Mouse (Mus musculus): Measurements from ENCODE around the gene Pdzrn3. TPM values are rescaled to one million over a fixed set of nuclear protein-coding genes. Genes with fewer than 3 reads are reported as not detected.

Gene Pdzrn3
- total and polyA plus RNA-seq, 2 experiments from 2014 or later = 10.7 to 29.1 TPM

DNA sequence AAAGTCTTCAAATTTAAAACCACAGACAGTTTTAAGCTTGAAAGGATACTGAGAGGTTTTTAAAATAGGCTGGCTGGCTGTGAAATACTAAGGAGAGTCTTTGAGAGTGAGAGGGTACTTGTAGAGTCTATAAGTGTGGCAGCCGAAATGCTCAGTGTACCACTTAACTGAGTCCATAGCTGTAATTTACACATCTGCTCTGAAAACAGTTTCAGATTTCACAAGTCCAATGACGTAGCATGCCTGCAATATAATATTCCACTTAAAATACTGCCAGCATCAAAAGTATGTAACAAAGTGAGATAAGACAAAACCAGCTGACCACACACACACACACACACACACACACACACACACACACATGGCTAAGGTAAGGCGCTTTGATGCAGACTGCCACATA, 101.9 kb downstream of the Pdzrn3 start:
- WGBS = 92% methylated on average over 3 of the region's 3 CpGs

DNA sequence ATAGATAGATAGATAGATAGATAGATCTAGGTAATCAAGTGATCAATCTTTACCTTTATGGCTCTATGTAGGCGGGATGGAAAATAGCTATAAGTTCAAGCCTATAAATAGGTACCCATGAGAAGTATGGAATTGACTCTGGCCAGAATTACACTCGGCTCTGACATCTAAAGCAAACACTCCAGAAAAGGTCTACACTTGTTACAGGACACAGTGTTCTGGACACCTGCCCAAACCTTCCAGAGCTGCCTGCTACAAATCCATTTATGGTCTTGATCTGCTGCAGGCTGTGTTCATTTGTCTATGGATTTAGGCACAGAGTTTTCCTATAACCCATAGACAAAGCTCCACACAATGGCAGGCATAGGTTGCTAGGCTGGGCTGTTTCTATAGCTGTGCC, 102.9 kb downstream of the Pdzrn3 start:
- Histone ChIP-seq H3K4me1 (ENCODE audit: insufficient read depth) (no peaks in the 10 kb centered on the region), H3K4me3 (ENCODE audit: low read depth, low read length) (no peak overlapping the region), H3K4me2 (ENCODE audit: low read depth) (no peak overlapping the region), H3K27me3 (ENCODE audit: insufficient read depth, low read length) (no peaks in the 10 kb centered on the region; the same call in 1 of the 2 replicates), H3K36me3 (ENCODE audit: insufficient read depth) (no peaks in the 10 kb centered on the region), H3K9ac (no peak overlapping the region), H3K9me3 (ENCODE audit: low read length) (no peaks in the 10 kb centered on the region), H3K27ac (ENCODE audit: low read depth, low read length) (no peak overlapping the region)
- TF ChIP-seq CTCF (IDR thresholded peaks at IDR 0.05; ENCODE audit: low read depth) = no peak
- ATAC-seq (no peak), DNase-seq (no peak)
- 88% methylated on average over 2 of the region's 2 CpGs for WGBS

More for the DNA sequence above, 101.9 kb downstream of the Pdzrn3 start:
- Histone ChIP-seq H3K4me2 (ENCODE audit: low read depth) (no peak overlapping the region), H3K27me3 (ENCODE audit: insufficient read depth, low read length) (no peaks in the 10 kb centered on the region; the same call in 1 of the 2 replicates), H3K4me1 (ENCODE audit: insufficient read depth) (no peaks in the 10 kb centered on the region), H3K9me3 (ENCODE audit: low read length) (no peaks in the 10 kb centered on the region), H3K27ac (ENCODE audit: low read depth, low read length) (no peak overlapping the region), H3K4me3 (ENCODE audit: low read depth, low read length) (no peak overlapping the region), H3K9ac (no peak overlapping the region), H3K36me3 (ENCODE audit: insufficient read depth) (no peaks in the 10 kb centered on the region)
- DNase-seq (no peak), ATAC-seq (no peak)
- TF ChIP-seq CTCF (IDR thresholded peaks at IDR 0.05; ENCODE audit: low read depth) = no peak

DNA sequence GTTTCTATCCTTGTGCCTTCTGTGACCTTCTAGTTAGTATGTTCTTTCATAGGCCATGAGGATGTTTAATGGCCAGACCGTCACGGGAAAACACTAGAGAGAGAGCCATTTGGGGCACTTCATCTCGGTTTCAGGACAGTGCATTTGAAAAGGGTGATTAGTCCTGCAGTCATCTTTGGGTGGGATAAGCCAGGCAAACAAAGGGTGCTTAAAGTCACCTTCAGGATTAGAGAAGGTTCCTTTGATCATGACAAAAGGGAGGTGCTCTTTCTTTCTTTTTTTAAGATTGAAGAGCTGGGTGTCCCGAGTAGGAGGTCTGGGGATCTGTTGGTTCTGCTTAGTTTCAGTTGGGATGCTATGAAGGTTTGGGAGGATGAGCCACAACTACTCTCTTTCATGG, 105.4 kb downstream of the Pdzrn3 start:
- Histone ChIP-seq H3K9me3 (ENCODE audit: low read length) (no peaks in the 10 kb centered on the region), H3K4me1 (ENCODE audit: insufficient read depth) (no peaks in the 10 kb centered on the region), H3K27me3 (ENCODE audit: insufficient read depth, low read length) (no peaks in the 10 kb centered on the region; the same call in 1 of the 2 replicates), H3K9ac (no peak overlapping the region), H3K4me2 (ENCODE audit: low read depth) (no peak overlapping the region), H3K36me3 (ENCODE audit: insufficient read depth) (no peaks in the 10 kb centered on the region), H3K27ac (ENCODE audit: low read depth, low read length) (no peak overlapping the region), H3K4me3 (ENCODE audit: low read depth, low read length) (no peak overlapping the region)
- DNase-seq (no peak), ATAC-seq (no peak)
- no peak for TF ChIP-seq CTCF (IDR thresholded peaks at IDR 0.05; ENCODE audit: low read depth)
- WGBS = 32% methylated on average over 4 of the region's 4 CpGs

DNA sequence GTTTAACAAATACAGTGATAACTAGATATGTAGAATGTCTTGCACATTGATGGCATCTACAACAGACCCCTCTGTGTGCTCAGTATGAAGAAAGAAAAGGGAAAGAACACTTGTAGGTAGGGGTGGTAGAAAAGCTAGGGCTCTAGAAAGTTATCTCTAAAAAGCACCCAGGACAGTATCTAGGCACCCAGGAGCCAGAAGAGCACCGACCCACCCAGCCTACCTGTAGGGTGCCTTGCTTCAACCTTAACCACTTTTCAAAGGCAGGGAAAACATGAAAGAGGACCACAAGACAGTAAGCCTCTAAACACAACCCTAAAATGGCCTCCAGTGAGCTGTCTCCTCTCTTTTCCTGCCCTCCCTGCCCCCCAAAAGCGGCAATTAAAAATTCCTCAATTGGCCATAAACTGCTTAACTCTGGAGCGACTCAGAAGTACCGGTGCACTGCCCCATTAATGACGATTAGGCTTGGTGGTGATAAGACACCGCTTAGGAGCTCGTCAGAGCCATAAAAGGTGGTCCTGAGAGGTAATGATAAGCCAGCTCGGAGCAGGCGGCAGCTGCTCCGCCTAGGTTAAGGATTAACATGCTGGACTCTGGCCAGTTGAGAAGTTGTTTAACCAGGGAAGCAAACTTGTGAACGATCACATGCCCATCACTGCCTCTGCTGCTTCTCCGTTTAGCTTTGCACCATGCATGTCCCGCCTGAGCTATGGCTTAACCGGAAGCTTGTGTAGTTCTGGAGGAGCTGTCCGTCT, 106.1 kb downstream of the Pdzrn3 start:
- H3K4me3 ChIP-seq (ENCODE audit: low read depth, low read length) = no peak overlapping the region
- TF ChIP-seq CTCF (IDR thresholded peaks at IDR 0.05; ENCODE audit: low read depth) = no peak
- H3K4me1 ChIP-seq (ENCODE audit: insufficient read depth) = no peaks in the 10 kb centered on the region
- H3K9me3 ChIP-seq (ENCODE audit: low read length) = no peaks in the 10 kb centered on the region
- H3K4me2 ChIP-seq (ENCODE audit: low read depth) = no peak overlapping the region
- WGBS = 43% methylated on average over 15 of the region's 15 CpGs
- no peak overlapping the region for H3K9ac ChIP-seq
- H3K36me3 ChIP-seq (ENCODE audit: insufficient read depth) = no peaks in the 10 kb centered on the region
- DNase-seq (no peak), ATAC-seq (no peak)
- H3K27ac ChIP-seq (ENCODE audit: low read depth, low read length) = no peak overlapping the region
- H3K27me3 ChIP-seq (ENCODE audit: insufficient read depth, low read length) = no peaks in the 10 kb centered on the region; the same call in 1 of the 2 replicates

DNA sequence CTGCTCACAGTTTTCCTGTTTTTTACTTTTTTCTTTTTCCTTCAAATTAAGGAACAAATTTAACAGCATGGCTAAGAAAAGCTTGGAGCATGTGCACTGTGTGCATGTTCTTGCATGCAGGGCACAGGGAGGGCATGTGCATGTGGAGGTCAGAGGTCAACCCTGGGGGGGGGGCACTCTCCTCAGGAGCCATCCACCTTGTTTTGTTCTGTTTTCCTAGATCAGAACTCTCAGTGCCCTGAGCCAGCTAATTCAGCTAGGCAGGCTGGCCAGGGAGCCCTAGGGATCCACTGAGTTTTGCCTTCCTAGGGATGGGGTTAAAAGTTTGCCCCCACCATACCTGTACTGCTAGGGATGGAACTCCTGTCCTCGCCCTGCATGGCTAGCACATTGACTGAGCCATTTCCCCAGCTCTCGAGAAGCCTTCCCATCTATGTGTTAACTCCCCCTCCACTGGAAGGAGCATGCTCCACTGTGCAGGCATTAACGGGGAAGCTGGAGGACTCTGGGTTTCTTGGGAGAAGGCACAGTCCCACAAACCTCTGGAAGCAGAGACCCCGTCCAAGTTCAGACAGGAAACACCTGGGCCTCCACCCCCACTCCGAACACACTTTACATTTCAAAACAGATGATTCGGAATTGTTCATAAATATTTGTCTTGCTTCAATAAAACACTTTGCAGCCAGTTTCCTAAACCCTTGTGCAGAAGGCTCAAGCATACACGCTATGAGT, 107.4 kb downstream of the Pdzrn3 start:
- WGBS = 67% methylated on average over 7 of the region's 7 CpGs
- ATAC-seq = no peak
- DNase-seq = no peak

DNA sequence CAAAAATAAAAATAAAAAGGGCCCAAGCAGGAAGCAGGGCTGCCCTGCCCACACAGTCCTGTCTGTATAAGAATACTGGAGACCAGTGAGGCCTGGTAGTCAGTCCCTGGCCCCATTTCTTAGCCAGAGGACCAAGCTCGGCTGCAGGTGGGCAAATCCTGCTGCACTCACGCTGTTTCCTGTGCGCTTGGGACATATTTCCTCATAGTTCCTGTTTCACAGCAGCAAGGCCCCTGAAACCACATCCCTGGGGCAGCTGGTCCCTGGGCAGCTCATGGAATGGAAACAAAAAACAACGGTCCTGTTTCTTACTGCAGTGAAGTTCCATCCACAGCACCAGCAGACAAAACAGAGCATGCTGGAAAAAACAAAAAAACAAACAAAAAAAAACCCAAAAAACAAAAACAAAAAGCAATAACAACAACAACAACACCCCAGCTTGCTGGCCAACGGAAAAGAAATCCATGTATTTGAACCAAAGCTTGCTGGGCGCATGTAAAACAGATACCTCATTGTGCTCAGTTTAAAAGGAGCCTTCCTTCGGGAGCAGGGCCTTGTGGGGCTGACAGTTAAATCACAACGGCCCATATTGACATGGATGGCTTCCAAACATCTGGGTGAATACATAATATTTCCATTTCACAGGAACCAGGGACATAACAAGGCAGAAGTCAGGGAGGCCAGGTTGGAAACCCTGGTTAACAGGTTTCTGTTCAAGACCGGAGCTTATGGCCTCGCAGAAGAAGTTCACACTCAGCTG, 108.2 kb downstream of the Pdzrn3 start:
- 46% methylated on average over 10 of the region's 10 CpGs for WGBS
- Histone ChIP-seq H3K27ac (ENCODE audit: low read depth, low read length) (no peak overlapping the region), H3K4me3 (ENCODE audit: low read depth, low read length) (no peak overlapping the region), H3K4me2 (ENCODE audit: low read depth) (no peak overlapping the region), H3K27me3 (ENCODE audit: insufficient read depth, low read length) (no peaks in the 10 kb centered on the region; the same call in 1 of the 2 replicates), H3K36me3 (ENCODE audit: insufficient read depth) (no peaks in the 10 kb centered on the region), H3K9ac (no peak overlapping the region), H3K4me1 (ENCODE audit: insufficient read depth) (no peaks in the 10 kb centered on the region), H3K9me3 (ENCODE audit: low read length) (no peaks in the 10 kb centered on the region)
- TF ChIP-seq CTCF (IDR thresholded peaks at IDR 0.05; ENCODE audit: low read depth) = no peak
- DNase-seq = no peak
- ATAC-seq = no peak

More for the DNA sequence above, 107.4 kb downstream of the Pdzrn3 start:
- Histone ChIP-seq H3K27ac (ENCODE audit: low read depth, low read length) (no peak overlapping the region), H3K9me3 (ENCODE audit: low read length) (no peaks in the 10 kb centered on the region), H3K36me3 (ENCODE audit: insufficient read depth) (no peaks in the 10 kb centered on the region), H3K4me2 (ENCODE audit: low read depth) (no peak overlapping the region), H3K27me3 (ENCODE audit: insufficient read depth, low read length) (no peaks in the 10 kb centered on the region; the same call in 1 of the 2 replicates), H3K4me1 (ENCODE audit: insufficient read depth) (no peaks in the 10 kb centered on the region), H3K9ac (no peak overlapping the region), H3K4me3 (ENCODE audit: low read depth, low read length) (no peak overlapping the region)
- TF ChIP-seq CTCF (IDR thresholded peaks at IDR 0.05; ENCODE audit: low read depth) = no peak
